Mouse (Mus musculus): Measurements from ENCODE around the gene Trim71.

- TF ChIP-seq CTCF (IDR thresholded peaks at IDR 0.05; ENCODE audit: low read depth) = no peak
- TF ChIP-seq EP300 (IDR thresholded peaks at IDR 0.05; ENCODE audit: low read depth) = no peak
Observed at GRCm38 (mm10) chr9:114549117-114549516, 15.1 kb downstream of the Trim71 start.

Data from liver, postnatal 0 days (tissue).